Mouse (Mus musculus): ENCODE data around the gene Btbd1.
"Not testable (repeated sequence)": the region's sequence is repeated elsewhere in the genome, so short reads cannot be mapped to it uniquely, and the experiment has no call there.

Btbd1 gene

DNA sequence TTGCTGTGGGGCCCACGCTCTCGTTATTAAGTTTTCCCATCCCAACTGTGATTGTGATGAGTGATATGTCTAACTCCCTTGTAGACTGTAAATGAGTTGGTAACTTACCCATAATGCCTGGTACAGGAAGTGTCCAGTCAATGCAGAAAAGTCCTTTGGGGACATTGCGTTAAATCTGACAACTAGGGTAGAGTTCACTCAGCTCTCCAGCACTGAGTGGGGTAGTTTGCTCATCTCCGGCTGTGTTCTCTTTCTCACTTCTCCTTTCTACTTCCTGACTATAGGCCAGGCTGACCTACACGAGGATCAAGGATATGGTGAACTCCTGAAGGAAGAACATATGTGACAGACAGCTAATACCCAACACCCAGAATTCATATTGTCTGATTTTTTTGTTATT is 20.0 kb upstream of the Btbd1 start:
- DNase-seq: no peak

- peak; percentile 64 to 78 for DNase-seq
Observed at GRCm38 (mm10) chr7:81847777-81848176, 18.5 kb upstream of the Btbd1 start.

DNA sequence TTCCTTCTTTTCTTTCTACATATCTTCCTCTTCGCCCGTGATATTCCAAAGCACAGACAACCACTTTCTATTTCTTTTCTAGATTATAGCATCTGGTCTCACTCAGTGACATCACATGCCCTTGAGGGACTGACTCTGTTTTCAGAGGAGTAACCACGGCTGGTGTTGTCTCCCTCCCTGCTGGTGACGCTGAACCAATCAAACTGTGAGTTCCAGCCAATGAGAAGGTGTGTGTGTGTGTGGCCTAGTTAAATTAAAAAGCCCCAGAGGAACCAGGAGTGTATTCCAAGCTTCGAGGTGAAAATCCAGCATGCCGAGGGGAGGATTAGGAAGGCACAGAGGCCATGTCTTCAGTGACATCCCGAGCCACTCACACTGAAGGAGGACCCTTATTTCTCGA is 17.8 kb upstream of the Btbd1 start:
- no peak for DNase-seq

DNA sequence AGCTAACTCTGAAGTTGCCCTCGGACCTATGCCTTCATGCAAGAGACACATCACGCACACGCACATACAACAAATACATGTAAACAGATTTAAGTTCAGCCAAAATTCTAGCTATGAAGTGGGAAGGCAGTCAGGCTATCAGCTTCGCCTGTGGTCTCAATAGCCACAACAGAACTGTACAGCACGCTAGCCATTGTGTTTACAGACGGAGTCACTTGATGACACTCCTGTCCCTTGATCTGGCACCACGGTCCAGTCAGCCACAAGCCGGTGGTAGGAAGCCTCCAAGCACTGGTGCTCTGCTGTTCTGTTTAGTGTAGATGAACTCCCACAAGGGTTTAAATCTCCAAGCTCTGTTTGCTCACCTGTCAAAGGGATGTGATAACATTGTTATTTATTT is 16.8 kb upstream of the Btbd1 start:
- no peak for DNase-seq

GRCm38 (mm10) chr7:81845313-81845712 is 16.1 kb upstream of the Btbd1 start:
- no peak for DNase-seq

DNA sequence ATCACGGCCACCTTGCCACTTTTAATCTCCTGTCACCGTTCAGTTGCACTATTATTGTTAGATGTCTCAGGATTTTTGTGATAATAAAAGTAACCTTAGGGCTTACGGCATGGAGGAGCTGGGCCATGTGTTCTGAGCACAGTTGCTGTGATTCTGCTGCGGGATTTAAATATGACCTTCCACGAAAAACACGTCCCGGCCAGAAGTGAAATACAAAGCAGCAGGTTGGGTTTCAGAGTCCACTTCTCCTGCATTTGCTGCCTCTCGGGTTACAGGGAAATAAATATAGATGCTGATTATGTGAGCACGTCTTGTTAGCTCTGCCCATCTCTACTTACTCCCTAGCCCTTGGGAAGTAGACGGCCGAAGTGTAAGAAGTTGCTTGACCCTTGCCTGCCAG is 15.6 kb upstream of the Btbd1 start:
- no peak for DNase-seq

DNA sequence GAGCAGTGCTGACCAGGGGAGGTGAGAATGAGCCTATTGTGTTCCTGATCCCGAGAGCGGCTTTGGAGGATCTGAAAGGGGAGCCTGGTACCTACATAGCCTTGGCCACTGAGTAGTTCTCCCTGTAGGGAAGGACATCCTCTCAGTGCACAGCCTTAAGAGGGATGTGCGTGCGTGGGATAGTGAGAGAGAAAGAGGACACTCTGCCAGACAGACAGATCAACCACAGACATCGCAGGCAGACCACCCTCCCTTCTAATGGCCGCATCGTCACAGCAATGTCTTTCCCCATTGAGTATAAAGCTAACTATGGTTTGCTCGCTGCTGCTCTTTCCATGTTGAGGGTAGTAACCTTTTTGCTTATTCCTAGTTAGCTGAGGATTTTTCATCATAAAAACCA is 14.7 kb upstream of the Btbd1 start:
- no peak for DNase-seq

DNA sequence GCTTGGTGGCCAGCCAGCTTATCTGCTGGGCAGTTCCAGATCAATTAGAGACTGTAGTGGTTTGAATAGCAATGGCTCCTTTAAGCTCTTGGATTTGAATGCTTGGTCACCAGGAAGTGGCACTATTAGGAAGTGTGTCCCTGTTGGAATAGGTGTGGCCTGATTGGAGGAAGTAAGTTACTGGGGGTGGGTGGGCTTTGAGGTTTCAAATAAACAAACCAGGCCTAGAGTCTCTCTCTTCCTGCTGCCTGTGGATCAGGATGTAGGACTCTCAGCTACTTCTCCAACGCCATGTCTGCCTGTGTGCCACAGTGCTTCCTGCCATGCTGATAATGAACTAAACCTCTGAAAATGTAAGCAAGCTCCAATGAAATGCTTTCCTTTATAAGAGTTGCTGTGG is 13.8 kb upstream of the Btbd1 start:
- DNase-seq: no peak

DNA sequence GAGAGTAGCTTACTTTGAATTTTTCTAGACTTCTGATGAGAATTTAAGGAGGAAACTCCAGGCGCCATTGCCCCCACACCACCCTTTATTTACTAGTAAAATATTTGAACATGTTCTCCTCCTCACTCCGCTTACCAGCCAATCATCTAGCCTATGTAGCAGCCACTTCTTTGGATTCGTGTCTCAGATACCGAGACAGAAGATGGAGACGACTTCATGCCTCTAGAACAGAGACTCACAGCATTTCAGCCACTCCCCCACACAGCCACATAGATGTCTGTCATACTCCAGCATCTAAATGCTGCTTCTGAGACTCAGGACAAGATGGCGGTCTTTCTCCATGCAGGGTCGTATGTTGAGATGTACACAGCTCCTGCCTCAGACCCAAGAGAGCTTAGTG is 12.9 kb upstream of the Btbd1 start:
- DNase-seq: no peak

GRCm38 (mm10) chr7:81841439-81841838 is 12.2 kb upstream of the Btbd1 start:
- DNase-seq: no peak

- DNase-seq: no peak
Observed at GRCm38 (mm10) chr7:81840661-81841181, 11.5 kb upstream of the Btbd1 start.

GRCm38 (mm10) chr7:81839746-81840145 is 10.5 kb upstream of the Btbd1 start:
- DNase-seq: no peak

GRCm38 (mm10) chr7:81837771-81838170 is 8.5 kb upstream of the Btbd1 start:
- not testable (repeated sequence) for DNase-seq

GRCm38 (mm10) chr7:81835430-81835829 is 6.2 kb upstream of the Btbd1 start:
- DNase-seq: no peak

DNA sequence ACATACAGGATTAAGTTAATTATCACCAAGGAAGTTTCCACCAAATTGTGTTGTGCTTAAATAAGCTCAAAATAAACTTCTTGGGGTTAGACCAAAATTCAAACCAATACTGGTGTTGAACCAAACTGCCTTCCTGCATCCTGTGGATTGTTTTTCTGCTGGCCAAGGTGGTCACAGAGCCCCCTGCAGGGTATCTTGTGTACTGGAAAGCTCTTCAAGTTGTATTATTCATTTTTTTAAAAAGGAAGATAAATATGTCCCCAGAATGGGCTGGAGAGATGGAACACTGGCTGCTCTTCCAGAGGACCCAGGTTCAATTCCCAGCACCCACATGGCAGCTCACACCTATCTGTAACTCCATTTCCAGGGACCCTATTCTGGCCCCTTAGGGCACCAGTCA is 5.6 kb upstream of the Btbd1 start:
- no peak for DNase-seq

- DNase-seq: peak; percentile 58 to 62
Observed at GRCm38 (mm10) chr7:81828681-81829378, 401 bp downstream of the Btbd1 start.

- no peak for DNase-seq
Observed at GRCm38 (mm10) chr7:81827806-81828667, 1.2 kb downstream of the Btbd1 start.

DNA sequence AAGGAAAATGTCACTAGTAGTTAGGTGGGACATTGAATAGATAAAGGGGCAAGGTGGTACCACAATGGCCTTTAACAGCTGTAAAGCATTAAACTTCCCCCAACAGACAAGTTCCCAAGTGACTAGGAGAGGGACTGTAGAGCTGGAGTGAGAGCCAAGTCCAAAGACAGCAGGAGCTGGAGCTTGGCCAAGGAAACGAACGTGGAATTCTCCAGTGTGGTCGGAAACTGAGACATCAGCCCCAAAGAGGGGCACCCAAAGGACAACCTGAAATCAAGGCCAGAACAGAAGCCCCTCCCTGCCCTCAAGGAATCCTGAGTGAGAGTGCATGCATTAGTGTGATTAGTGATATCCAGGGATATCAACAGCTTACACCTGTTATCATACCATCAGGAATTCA is 3.9 kb downstream of the Btbd1 start:
- peak in 1 of 2 experiments; percentile 51 for DNase-seq

DNA sequence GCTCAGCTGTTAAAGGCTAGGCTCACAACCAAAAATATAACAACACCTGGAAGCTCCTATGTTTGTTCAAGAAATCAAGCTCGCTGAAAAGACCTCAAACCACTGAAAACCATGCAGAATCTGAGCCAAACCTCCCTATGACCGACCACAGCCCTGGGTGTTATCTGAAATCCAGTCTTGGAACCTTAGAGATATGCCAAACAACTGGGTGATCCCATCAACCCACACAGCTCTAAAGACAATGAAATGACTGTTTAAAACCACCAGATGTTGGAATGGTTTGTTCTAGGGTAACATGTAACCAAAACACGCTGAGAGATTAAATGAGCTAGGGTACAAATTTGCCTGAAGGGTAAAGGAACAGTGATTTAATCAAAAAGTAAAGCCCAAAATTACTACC is 4.3 kb downstream of the Btbd1 start:
- DNase-seq: no peak

DNA sequence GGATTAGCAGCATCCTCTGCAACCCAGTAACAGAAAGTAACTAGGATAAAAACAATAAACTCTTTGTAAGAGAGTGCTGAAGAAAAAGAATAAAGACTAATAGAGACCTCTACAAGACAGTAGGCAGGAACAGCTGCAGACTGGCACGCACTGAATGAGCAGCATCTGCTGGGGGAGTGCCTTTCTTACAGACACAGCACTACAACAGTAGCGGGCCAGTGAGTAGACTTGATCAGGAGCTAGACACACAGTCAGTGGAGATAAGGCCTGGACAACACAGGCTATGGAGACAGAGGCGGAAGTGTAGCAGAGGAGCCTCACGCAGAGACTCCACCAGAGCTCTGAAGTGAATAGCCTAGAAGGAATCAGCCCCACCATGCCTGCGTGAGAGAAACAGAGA is 23.2 kb downstream of the Btbd1 start:
- no peak for DNase-seq

- DNase-seq: peak; percentile 91 to 92
Observed at GRCm38 (mm10) chr7:81789095-81789757, 40.0 kb downstream of the Btbd1 start, which contains the start of gene 3110040N11Rik. Gene 3110040N11Rik, minus strand, starts transcription at chr7:81789478.

DNA sequence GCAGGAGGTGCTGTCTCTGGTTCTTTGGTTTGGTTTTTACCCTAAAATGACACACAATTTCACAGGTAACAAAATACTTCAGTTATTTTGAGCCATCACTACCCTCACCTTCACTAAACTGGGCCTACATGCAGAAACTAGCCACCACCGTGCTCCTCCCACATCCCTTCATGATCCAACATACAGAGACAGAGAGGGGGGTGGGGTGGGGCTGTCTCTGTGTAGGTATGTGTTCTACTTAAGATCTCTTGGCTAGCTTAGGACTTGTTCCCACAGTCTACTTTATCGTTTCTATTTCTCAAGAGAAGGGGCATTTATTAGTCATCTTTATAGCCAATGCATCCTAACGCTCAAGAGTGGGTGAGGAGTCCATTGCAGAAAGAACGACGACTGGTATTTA is 40.7 kb downstream of the Btbd1 start:
- DNase-seq: peak; percentile 41 to 62

GRCm38 (mm10) chr7:81777667-81778218 is 51.5 kb downstream of the Btbd1 start:
- DNase-seq: peak; percentile 20 to 32
